Mouse (Mus musculus) brain, embryonic 14.5 days (tissue): ENCODE measurements around the gene Pla2g2f. TPM values are rescaled to one million over a fixed set of nuclear protein-coding genes. Genes with fewer than 3 reads are reported as not detected.

Source experiments
- DNase-seq: peaks from one replicate; pipeline ENCODE4 v3.0.0-alpha.2; 2011; ENCODE audit warnings: low read depth
- CTCF ChIP-seq: fragments of 200-500 bp; IDR thresholded peaks from 2 replicates; pipeline ENCODE4 v1.5.1; 2012; ENCODE audit warnings: inconsistent platforms, mild to moderate bottlenecking, moderate library complexity, borderline replicate concordance; ENCODE audit not compliant: insufficient read depth, insufficient read length; ENCODE audit errors: extremely low read depth
- POLR2A ChIP-seq: fragments of 200-500 bp; IDR thresholded peaks from 2 replicates; pipeline ENCODE4 v1.6.1; 2012; ENCODE audit warnings: mild to moderate bottlenecking, inconsistent platforms, borderline replicate concordance; ENCODE audit not compliant: poor library complexity, insufficient read depth, insufficient read length, severe bottlenecking; ENCODE audit errors: extremely low read depth
- polyA plus RNA-seq: library from polyadenylated mRNA; depleted of rRNA; stranded (reverse); fragments of >200 nt; gene quantifications from 2 replicates; pipeline ENCODE4 v1.2.3, GENCODE M21; 2012

Gene Pla2g2f
- polyA plus RNA-seq, 1 experiment = 0.16 TPM

DNA sequence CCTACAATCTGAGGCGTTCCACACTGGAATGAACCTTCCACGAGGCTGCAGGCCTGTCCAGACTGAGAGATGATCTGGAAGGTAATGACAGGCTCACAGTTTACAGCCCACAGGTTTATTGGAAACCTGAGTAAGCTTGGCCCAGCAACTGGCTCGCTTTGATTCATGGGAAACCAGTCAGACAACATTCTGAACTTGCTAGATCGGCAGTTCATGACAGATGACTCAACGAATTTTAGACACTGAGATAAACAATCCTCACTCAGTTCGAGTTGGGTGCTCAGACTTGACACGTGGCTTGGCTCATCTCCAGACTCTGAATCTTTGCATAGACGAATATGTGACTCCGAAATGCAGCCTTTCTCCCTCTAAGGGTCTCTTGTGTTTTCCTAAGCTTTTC lies 35.2 kb upstream of the Pla2g2f start:
- no peak for TF ChIP-seq CTCF
- no peak for TF ChIP-seq POLR2A
- DNase-seq = peak; percentile 8

DNA sequence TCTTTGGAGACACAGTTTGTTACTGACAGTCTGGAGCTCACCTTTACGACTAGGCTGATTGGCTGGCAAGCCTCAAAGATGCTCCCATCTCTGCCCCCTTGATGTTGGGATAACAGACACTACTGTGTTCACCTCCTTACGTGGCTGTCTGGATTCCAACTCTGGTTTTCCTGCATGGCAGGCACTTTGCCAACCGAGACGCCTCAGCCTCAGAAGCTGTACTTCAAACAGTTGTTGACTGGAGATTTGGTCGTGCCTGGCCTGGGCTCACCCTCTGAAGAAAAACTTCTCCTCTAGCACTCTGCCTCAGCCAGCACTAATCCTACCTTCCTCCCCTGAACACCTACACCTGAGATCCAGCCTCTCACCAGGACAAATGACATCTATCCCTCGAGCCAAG lies 34.0 kb upstream of the Pla2g2f start:
- no peak for TF ChIP-seq CTCF
- no peak for TF ChIP-seq POLR2A
- no peak for DNase-seq

DNA sequence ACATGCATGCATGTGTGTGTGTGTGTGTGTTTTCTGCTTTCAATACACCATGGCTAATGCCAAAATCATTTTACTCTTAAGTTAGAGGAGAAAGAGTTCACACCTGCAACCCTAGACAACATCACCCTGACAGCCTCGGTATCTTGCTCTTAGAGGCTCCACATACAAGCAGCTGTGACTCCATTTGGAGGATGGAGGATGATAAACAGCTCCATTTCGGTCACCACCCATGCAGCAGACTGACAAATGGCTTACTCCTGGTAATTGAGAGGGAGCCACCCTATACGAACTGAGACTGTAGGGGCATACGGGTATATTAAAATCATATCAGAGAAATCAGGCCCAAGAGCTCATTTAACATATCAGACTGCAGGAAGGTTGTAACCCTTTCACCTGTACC lies 31.0 kb upstream of the Pla2g2f start:
- DNase-seq = no peak
- TF ChIP-seq POLR2A = no peak
- TF ChIP-seq CTCF = no peak

DNA sequence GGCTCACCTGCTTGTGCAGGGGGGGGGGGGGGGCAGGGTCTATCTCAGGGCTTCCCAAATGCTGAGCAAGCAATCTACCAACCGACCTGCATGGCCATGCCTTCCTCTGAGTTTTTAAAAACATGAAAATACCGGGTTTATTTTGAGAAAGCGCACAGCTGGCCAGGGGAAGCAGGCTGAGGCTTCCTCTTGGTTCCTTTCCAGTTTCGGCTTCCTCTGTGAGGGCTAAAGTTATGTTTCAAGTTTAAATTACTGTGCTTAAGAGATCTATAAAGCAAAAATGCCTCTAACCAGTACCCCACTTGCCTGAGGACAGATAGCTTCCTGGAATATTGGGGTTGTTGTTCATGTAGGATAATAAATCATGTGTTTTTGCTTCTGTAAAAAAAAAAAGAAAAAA lies 28.7 kb upstream of the Pla2g2f start:
- TF ChIP-seq CTCF (no peak), POLR2A (no peak)
- DNase-seq = no peak

DNA sequence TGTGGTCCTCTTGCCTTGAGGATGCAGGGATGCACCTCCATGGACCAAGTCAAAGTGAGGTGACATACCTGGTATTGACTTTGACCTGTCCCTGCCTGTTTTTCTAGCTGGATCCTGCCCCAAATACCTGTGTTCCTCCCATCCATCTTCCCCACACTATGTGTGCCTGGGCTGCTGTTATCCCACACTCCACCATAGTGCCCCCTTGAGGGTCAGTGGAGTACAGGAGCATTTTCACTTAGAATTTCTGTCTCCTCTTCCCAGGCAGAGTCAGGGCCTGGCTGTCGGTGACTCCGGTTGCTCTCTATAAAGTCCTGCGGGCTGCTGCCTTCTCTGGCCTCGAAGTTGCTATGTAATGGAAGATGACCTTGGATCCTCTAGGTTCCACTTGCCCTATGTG lies 28.3 kb upstream of the Pla2g2f start:
- DNase-seq = no peak
- no peak for TF ChIP-seq POLR2A
- TF ChIP-seq CTCF = no peak

DNA sequence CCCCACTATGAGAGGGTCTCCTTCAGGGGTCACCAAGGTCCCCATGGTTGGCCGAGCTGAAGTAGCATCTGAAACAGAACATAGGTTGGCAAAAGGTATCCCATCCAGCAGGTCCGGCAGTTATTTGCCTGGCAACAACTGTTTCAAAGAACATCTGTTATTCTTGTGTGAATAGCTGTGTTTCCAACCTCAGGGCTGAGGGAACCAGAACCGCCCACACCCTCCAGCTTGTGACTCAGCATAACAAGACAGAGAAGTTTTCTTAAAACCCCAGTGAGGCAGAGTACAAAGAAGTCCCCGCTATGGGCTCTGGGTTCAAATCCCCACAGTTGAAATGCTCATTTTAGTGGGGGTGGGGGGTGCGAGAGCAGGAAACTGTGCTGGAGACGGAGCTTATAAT lies 24.7 kb upstream of the Pla2g2f start:
- no peak for TF ChIP-seq CTCF
- TF ChIP-seq POLR2A = no peak
- no peak for DNase-seq

DNA sequence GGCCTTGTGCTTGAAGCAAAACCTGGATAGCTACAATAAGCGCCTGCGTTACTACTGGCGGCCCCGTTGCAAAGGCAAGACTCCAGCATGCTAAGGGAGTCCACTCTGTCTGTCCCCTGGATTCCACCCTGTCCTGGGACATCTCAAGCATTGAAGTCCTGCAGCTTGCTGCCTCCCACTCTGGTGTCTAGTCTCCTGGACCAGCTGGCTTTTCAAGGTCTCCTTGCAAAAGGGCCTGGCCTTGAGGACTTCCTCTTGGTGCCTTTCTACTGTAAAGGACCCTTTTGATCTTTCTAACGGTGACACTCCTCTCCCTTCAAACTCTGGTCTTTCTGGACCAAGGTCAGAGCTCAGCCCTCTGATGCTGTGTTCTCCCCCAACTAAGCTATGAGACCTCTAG lies 22.9 kb upstream of the Pla2g2f start:
- no peak for TF ChIP-seq POLR2A
- no peak for TF ChIP-seq CTCF
- no peak for DNase-seq

DNA sequence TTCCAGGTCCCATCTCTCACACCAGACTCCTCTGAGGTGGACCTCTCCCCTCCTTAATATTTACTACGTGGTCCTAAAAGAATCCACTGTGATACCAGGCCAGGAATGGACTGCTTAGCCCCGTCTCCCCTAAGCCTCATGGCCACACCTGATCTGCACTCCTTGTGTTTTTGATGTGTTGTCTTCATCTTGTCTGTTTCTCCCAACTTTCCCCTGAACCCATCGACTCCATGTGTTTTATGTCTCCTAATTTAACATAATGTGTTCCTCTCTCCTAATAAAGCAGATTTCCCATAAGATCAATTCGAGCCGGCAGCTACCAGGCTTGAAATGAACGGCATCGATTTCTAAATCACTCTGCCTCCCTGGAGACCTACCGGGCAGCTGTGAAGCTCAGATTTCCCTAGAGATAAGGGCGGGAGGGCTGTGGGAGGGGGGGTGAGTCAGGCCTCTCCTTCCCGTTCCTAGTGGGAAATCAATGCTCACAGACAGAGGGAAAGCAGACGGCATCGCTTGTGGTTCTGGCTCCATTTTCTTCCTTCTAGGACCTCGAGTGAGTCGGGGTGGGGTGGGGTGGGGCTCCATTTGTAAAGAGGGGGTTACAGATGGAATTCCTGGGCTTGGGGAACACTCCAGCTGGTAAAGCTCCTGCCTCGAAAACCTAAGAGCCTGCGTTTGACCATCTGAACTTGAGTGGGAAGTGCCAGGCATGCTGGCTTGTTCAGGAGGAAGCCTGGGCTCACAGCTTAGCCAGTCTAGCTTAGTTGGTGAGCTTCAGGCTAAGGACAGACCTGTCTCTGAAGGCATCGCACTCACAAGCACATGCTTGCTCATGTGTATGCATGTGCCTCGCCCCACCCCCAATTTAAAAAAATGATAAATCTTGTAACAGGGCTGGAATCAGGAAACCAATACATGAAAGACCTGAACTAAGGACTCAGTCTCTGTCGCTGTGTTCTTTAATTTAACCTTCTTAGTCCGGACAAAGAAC lies 20.3 kb upstream of the Pla2g2f start:
- TF ChIP-seq POLR2A (no peak), CTCF (no peak)
- DNase-seq = peak; percentile 55

DNA sequence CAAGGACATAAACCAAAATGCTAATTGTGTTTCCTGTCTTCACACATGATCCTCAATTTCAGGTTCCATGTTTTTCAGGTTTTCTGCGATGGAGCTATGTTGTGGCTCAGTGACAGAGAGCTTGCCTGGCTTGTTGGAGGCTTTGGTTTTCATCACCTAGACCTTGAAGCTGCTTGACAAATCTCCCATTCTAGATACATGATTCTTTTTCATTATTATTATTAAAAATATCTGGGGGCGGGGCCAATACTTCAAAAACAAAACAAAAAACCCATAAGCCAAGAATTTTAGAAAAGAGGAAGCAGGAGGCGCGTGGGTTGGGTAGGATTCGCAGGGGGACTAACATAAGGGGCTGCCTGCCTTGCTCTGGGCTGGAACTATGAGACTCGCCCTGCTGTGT lies 18.0 kb upstream of the Pla2g2f start, which contains the start of gene Pla2g2d:
Gene Pla2g2d (plus strand): TSS at position 301 of the 400 bp plus-strand sequence.
- TF ChIP-seq CTCF = no peak
- no peak for TF ChIP-seq POLR2A
- no peak for DNase-seq

DNA sequence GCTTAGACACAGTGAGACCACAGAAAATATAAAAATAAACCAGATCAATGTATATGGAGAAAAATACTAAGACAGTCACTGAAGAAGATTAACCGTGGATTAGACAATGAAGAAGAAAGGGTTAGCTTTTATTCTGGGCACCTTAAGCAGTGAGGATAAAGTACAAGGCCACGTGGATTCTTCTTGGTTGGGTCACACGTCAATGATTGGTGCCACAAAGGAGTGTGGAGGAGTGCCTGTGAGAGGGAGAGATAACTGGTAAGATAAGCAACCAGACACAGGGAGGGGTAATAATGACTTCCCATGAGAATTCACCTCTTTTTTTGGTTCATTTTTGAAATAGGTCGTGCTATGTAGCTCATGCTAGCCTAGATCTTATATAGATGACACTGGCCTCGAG lies 15.0 kb upstream of the Pla2g2f start:
- TF ChIP-seq POLR2A = no peak
- TF ChIP-seq CTCF = no peak
- no peak for DNase-seq

DNA sequence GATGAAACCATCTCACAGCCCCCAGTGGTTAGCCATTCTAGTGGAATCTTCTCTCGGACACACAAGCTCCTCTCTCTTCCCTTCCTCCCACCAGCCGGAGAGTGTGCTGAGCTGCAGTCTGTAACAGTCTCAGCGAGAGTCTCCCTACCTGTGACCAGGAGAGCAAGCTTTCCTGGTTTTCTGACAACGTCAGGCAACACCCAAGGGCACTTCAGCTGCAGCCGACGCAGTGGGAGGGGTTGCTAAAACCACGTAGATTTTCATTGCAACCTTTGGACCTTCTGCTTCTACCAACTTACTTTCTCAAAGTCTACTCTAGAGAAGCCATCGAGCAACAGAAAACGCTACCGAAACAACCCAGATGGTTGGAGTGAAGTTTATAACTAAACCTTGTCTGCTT lies 14.5 kb upstream of the Pla2g2f start:
- DNase-seq = no peak
- no peak for TF ChIP-seq CTCF
- no peak for TF ChIP-seq POLR2A

DNA sequence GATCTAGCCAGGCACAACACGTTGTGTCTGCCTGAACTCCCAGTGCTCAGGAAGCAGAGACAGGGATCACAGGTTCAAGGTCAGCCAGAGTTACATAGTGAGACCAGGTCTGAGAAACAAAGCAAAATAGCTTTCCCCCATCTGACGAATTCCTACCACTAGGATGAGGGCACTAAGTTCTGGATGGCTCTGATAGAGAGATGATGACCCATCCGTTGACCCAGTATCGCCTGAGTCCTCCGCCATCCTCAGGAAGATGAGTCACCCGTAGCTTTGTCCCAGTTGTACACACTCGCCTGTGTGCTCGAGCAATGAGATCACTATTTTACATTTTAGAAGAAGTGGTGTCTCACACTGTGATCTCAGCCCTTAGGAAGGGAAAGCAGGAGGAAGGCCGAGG lies 4.8 kb upstream of the Pla2g2f start:
- DNase-seq = no peak
- TF ChIP-seq CTCF = no peak
- no peak for TF ChIP-seq POLR2A
